Mouse (Mus musculus) hindbrain, embryonic 12.5 days (tissue): ENCODE results near the gene Tmem45a. TPM values are rescaled to one million over a fixed set of nuclear protein-coding genes. Genes with fewer than 3 reads are reported as not detected.

Experiments
- ATAC-seq: fragments of 200-750 bp; cut with Nextera tagmentation; 2 replicates; pipeline ENCODE4 v1.8.0; 2017; ENCODE audit warnings: moderate TSS enrichment; ENCODE audit not compliant: low FRiP score
- H3K27ac ChIP-seq: fragments of 300-500 bp; sonication (generic); 2 replicates; pipeline ENCODE4 v1.5.1; 2016; ENCODE audit warnings: mild to moderate bottlenecking
- H3K27me3 ChIP-seq: fragments of 300-500 bp; sonication (generic); 2 replicates; pipeline ENCODE4 v1.6.1; 2016; ENCODE audit warnings: mild to moderate bottlenecking
- H3K36me3 ChIP-seq: fragments of 300-500 bp; sonication (generic); 2 replicates; pipeline ENCODE4 v1.6.1; 2016; ENCODE audit warnings: mild to moderate bottlenecking
- H3K4me1 ChIP-seq: fragments of 300-500 bp; sonication (generic); 2 replicates; pipeline ENCODE4 v1.6.1; 2016
- H3K4me2 ChIP-seq: fragments of 300-500 bp; sonication (generic); replicated peaks from 2 replicates; pipeline ENCODE4 v1.6.1; 2016; ENCODE audit warnings: mild to moderate bottlenecking
- H3K4me3 ChIP-seq: fragments of 300-500 bp; sonication (generic); 2 replicates; pipeline ENCODE4 v1.5.1; 2016; ENCODE audit warnings: mild to moderate bottlenecking
- H3K9ac ChIP-seq: fragments of 300-500 bp; sonication (generic); 2 replicates; pipeline ENCODE4 v1.6.1; 2016; ENCODE audit warnings: mild to moderate bottlenecking, moderate library complexity
- H3K9me3 ChIP-seq: fragments of 300-500 bp; sonication (generic); replicated peaks from 2 replicates; pipeline ENCODE4 v1.6.1; 2016; ENCODE audit warnings: mild to moderate bottlenecking
- WGBS: fragments of 180-500 bp; shearing (Covaris S2); methylation state at CpG from one replicate; pipeline ENCODE4 v1.1.7; 2016; 5-methylcytosine and 5-hydroxymethylcytosine counted together
- polyA plus RNA-seq: library from polyadenylated mRNA; unstranded; fragments of >200 nt; fragmentation: Nextera tagmentation; extraction: Ambion mirVana; gene quantifications from 2 replicates; pipeline ENCODE4 v1.2.1, GENCODE M21; 2016

Gene Tmem45a
- polyA plus RNA-seq, 1 experiment from 2014 or later: 13.6 TPM

GRCm38 (mm10) chr16:56793778-56794177 lies 92.2 kb downstream of the Tmem45a start:
- 83% methylated on average over 1 of the region's 1 CpGs for WGBS

GRCm38 (mm10) chr16:56785943-56786342 lies 100.0 kb downstream of the Tmem45a start:
- WGBS: 93% methylated on average over 2 of the region's 2 CpGs
- Histone ChIP-seq H3K4me3 (no peak overlapping the region), H3K27me3 (no peaks in the 10 kb centered on the region), H3K9me3 (no peaks in the 10 kb centered on the region), H3K4me1 (no peaks in the 10 kb centered on the region), H3K4me2 (no peak overlapping the region), H3K27ac (no peak overlapping the region), H3K9ac (no peak overlapping the region), H3K36me3 (no peaks in the 10 kb centered on the region)
- no peak for ATAC-seq

More at GRCm38 (mm10) chr16:56793778-56794177, 92.2 kb downstream of the Tmem45a start:
- no peak overlapping the region for H3K4me2 ChIP-seq
- H3K27me3 ChIP-seq: no peaks in the 10 kb centered on the region
- ATAC-seq: no peak
- H3K27ac ChIP-seq: no peak overlapping the region
- H3K36me3 ChIP-seq: no peaks in the 10 kb centered on the region
- no peak overlapping the region for H3K9ac ChIP-seq
- H3K4me1 ChIP-seq: no peaks in the 10 kb centered on the region
- no peaks in the 10 kb centered on the region for H3K9me3 ChIP-seq
- H3K4me3 ChIP-seq: no peak overlapping the region

GRCm38 (mm10) chr16:56771163-56772105 lies 114.5 kb downstream of the Tmem45a start:
- H3K4me1 ChIP-seq: no peaks in the 10 kb centered on the region
- no peak overlapping the region for H3K4me3 ChIP-seq
- 49% methylated on average over 10 of the region's 10 CpGs for WGBS

More at GRCm38 (mm10) chr16:56771163-56772105, 114.5 kb downstream of the Tmem45a start:
- no peaks in the 10 kb centered on the region for H3K9me3 ChIP-seq
- no peaks in the 10 kb centered on the region for H3K36me3 ChIP-seq
- H3K27ac ChIP-seq: no peak overlapping the region
- no peaks in the 10 kb centered on the region for H3K27me3 ChIP-seq
- H3K4me2 ChIP-seq: no peak overlapping the region
- ATAC-seq: peak; percentile 40; the same call in 1 of the 2 replicates
- no peak overlapping the region for H3K9ac ChIP-seq

Other genes with a start within 250 kb of the Tmem45a start
- gene Tfg, start 168.7 kb downstream of the Tmem45a start, polyA plus RNA-seq: 163 and 172 TPM in 2 replicates
- not detected in 2 replicates for gene Adgrg7, start 90.3 kb downstream of the Tmem45a start, polyA plus RNA-seq
- 0.45 TPM in 1 of 2 replicates, not detected in the other for gene Lnp1, start 41.9 kb upstream of the Tmem45a start, polyA plus RNA-seq
- 0.14 TPM in 1 of 2 replicates, not detected in the other for gene Tmem45a2, start 185.2 kb upstream of the Tmem45a start, polyA plus RNA-seq
- 63.9 and 64.9 TPM in 2 replicates for gene Tomm70a, start 235.5 kb upstream of the Tmem45a start, polyA plus RNA-seq